Mouse (Mus musculus) bone marrow, adult 2 months (tissue): Measurements from ENCODE around the gene Smc3.

Experiments
- CTCF ChIP-seq: fragments of 200-500 bp; IDR thresholded peaks from 2 replicates; pipeline ENCODE4 v1.5.1; 2011; ENCODE audit warnings: low read length, control low read depth; ENCODE audit not compliant: control insufficient read depth, insufficient read depth
- POLR2A ChIP-seq: fragments of 200-500 bp; IDR thresholded peaks from 2 replicates; pipeline ENCODE4 v1.6.1; 2011; ENCODE audit warnings: low read depth, mild to moderate bottlenecking, control low read depth, low read length, borderline replicate concordance; ENCODE audit not compliant: control insufficient read depth

GRCm38 (mm10) chr19:53694020-53694419 lies 93.8 kb downstream of the Smc3 start:
- no peak for TF ChIP-seq CTCF
- TF ChIP-seq POLR2A: no peak
